Mouse (Mus musculus) intestine, postnatal 0 days (tissue): ENCODE measurements around the gene Nfatc2. TPM values are rescaled to one million over a fixed set of nuclear protein-coding genes. Genes with fewer than 3 reads are reported as not detected.

Experiments used
- ATAC-seq: fragments of 200-750 bp; cut with Nextera tagmentation; 2 replicates; pipeline ENCODE4 v1.8.0; 2017; ENCODE audit warnings: mild to moderate bottlenecking, moderate TSS enrichment, moderate library complexity
- H3K27ac ChIP-seq: fragments of 300-500 bp; sonication (generic); 2 replicates; pipeline ENCODE4 v1.5.1; 2014; ENCODE audit warnings: mild to moderate bottlenecking, low read depth, low read length, moderate library complexity
- H3K27me3 ChIP-seq: fragments of 300-500 bp; sonication (generic); replicated peaks from 2 replicates; pipeline ENCODE4 v1.6.1; 2014; ENCODE audit warnings: low read length, mixed read lengths; ENCODE audit not compliant: control insufficient read depth, insufficient read depth
- H3K36me3 ChIP-seq: fragments of 300-500 bp; sonication (generic); 2 replicates; pipeline ENCODE4 v1.6.1; 2014; ENCODE audit warnings: mild to moderate bottlenecking, moderate library complexity; ENCODE audit not compliant: control insufficient read depth, insufficient read depth
- H3K4me1 ChIP-seq: fragments of 300-500 bp; sonication (generic); replicated peaks from 2 replicates; pipeline ENCODE4 v1.6.1; 2014; ENCODE audit warnings: antibody characterized with exemption, low read length, mixed read lengths; ENCODE audit not compliant: control insufficient read depth, insufficient read depth
- H3K4me2 ChIP-seq: fragments of 300-500 bp; sonication (generic); replicated peaks from 2 replicates; pipeline ENCODE4 v1.6.1; 2014; ENCODE audit warnings: low read depth, mild to moderate bottlenecking, moderate library complexity
- H3K4me3 ChIP-seq: fragments of 300-500 bp; sonication (generic); 2 replicates; pipeline ENCODE4 v1.5.1; 2014; ENCODE audit warnings: low read depth, low read length
- H3K9ac ChIP-seq: fragments of 300-500 bp; sonication (generic); 2 replicates; pipeline ENCODE4 v1.6.1; 2014; ENCODE audit warnings: mild to moderate bottlenecking, low read depth, low read length
- H3K9me3 ChIP-seq: fragments of 300-500 bp; sonication (generic); 2 replicates; pipeline ENCODE4 v1.6.1; 2016; ENCODE audit warnings: mixed run types; ENCODE audit not compliant: control insufficient read depth
- CTCF ChIP-seq: sonication (generic); IDR thresholded peaks from 2 replicates; pipeline ENCODE4 v1.5.1; 2016; ENCODE audit warnings: low read depth, mild to moderate bottlenecking, control low read depth, antibody characterized with exemption, moderate library complexity
- WGBS: fragments of 180-500 bp; shearing (Covaris S2); extraction: QIAGEN DNeasy Blood & Tissue Kit; methylation state at CpG from one replicate; pipeline ENCODE4 v1.1.7; 2014; 5-methylcytosine and 5-hydroxymethylcytosine counted together
- polyA plus RNA-seq: library from polyadenylated mRNA; unstranded; fragments of >200 nt; fragmentation: Nextera tagmentation; extraction: Ambion mirVana; gene quantifications from 2 replicates; pipeline ENCODE4 v1.2.1, GENCODE M21; 2015

Nfatc2 gene
- polyA plus RNA-seq, 1 experiment from 2014 or later = 1.5 TPM

DNA sequence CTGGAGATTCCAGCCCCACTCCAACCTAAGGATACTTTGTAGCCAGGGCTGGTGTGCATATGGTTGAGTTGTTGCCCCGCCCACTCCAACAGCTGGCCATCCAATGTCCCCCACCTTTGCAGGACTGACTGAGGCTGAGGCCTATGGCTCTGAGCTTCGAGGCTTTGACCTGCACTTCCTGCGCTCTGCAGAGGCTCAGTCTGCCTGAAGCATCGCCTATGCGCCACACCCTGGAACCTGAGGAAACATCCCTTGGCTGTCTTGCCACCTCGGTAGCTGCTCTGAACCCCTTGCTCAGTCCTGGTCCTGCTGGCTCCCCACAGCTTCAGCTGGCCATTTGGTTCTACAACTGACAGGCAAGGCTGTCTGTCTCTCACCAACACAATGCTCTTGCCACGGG is 24.1 kb downstream of the Nfatc2 start:
- WGBS = 68% methylated on average over 7 of the region's 7 CpGs
- Histone ChIP-seq H3K27me3 (no peaks in the 10 kb centered on the region), H3K4me3 (no peak overlapping the region), H3K9me3 (no peaks in the 10 kb centered on the region), H3K4me1 (peaks cover 5% of the 10 kb centered on the region; the same call in 1 of the 2 replicates), H3K9ac (no peak overlapping the region), H3K27ac (no peak overlapping the region), H3K4me2 (no peak overlapping the region), H3K36me3 (no peaks in the 10 kb centered on the region)
- TF ChIP-seq CTCF = no peak
- no peak for ATAC-seq

DNA sequence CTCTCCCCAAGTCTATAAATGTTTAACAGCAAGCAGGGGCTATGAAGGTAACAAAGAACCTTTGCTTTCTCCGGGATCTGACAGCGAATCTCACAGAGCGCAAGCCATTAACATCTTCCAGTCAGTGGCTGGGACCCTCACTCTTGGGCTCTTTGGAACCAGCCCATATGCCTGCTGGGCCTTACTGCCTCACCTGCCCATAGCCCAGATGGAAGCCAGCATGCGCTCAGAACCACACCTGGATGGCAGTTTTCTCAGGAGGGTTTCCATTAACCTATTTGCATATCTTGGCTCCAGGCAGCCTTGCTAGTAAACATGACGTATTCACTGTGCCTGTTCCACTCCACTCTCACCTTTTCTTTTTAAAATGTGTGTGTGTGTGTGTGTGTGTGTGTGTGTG is 25.6 kb downstream of the Nfatc2 start:
- Histone ChIP-seq H3K36me3 (no peaks in the 10 kb centered on the region), H3K4me1 (peaks cover 5% of the 10 kb centered on the region; the same call in 1 of the 2 replicates), H3K27me3 (no peaks in the 10 kb centered on the region), H3K9ac (no peak overlapping the region), H3K4me2 (no peak overlapping the region), H3K27ac (no peak overlapping the region), H3K4me3 (no peak overlapping the region), H3K9me3 (no peaks in the 10 kb centered on the region)
- no peak for ATAC-seq
- TF ChIP-seq CTCF = no peak
- 56% methylated on average over 5 of the region's 5 CpGs for WGBS

DNA sequence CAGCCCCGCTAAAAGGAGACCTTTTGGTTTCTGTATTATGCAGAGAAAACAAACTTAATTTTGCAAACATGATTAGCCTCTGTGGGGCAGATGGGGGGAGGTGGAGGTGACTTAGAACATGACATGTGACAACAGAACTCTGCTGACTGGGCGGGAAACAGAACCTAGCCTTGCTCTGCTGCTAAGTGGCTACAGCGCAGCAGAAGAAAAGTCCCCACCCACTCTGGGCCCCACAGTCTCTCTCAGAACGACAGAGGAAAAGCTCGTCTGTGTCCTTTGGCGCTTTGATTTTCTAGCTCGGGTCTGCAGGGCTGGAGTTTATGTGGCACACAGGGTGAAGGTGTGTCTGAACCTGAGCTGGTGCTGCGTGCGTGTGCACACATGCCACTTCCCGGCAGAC is 26.5 kb downstream of the Nfatc2 start:
- no peaks in the 10 kb centered on the region for H3K27me3 ChIP-seq
- H3K36me3 ChIP-seq = no peaks in the 10 kb centered on the region
- no peak for ATAC-seq
- peak overlapping the region; percentile 24; the same call in 1 of the 2 replicates for H3K4me2 ChIP-seq
- H3K9ac ChIP-seq = no peak overlapping the region
- no peak overlapping the region for H3K4me3 ChIP-seq
- H3K9me3 ChIP-seq = no peaks in the 10 kb centered on the region
- WGBS = 24% methylated on average over 10 of the region's 10 CpGs
- TF ChIP-seq CTCF = no peak
- no peak overlapping the region for H3K27ac ChIP-seq
- peaks cover 5% of the 10 kb centered on the region; the same call in 1 of the 2 replicates for H3K4me1 ChIP-seq

DNA sequence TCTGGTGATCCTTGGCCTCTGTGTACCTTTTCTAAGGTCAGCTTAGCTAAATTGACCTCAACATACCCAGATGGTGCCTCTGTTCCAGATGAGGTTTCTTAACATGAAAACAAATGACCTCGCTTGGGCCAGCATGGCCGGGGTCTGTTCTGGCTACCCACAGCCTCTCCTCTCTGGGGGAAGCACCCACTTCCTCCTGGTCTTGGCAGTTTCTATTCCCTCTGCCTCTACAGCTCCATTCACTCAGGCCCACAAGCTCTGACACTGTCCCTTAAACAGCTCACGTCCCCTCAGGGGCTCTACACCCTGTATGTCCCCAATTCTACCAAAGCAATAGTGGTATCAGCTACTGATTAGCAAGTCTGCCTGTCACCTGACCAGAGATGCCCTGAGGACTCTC is 27.6 kb downstream of the Nfatc2 start:
- no peak overlapping the region for H3K9ac ChIP-seq
- TF ChIP-seq CTCF = no peak
- no peaks in the 10 kb centered on the region for H3K36me3 ChIP-seq
- peaks cover 5% of the 10 kb centered on the region; the same call in 1 of the 2 replicates for H3K4me1 ChIP-seq
- no peak overlapping the region for H3K4me3 ChIP-seq
- no peaks in the 10 kb centered on the region for H3K27me3 ChIP-seq
- ATAC-seq = no peak
- H3K4me2 ChIP-seq = no peak overlapping the region
- 80% methylated on average over 3 of the region's 3 CpGs for WGBS
- no peaks in the 10 kb centered on the region for H3K9me3 ChIP-seq
- no peak overlapping the region for H3K27ac ChIP-seq

DNA sequence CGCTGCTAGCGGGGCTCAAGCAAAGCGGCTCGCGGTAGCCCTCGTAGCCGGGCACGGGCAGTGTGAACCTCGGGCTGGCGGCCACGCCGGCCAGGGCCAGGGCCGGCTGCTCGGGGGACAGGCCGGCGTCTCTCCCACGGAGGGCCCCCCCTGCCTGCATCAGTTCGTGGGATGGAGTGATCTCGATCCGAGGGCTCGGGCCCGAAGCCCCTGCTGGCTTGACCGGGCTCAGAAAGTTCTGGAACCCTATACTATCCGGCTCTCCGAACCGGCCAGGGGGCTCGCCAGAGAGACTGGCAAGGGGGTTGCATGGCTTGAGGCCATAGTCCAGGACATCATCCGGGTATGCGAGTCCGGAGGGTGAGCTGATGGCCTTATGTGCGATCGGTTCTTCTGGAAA is 30.2 kb downstream of the Nfatc2 start:
- ATAC-seq = no peak
- Histone ChIP-seq H3K4me2 (no peak overlapping the region), H3K9me3 (no peaks in the 10 kb centered on the region), H3K4me1 (peaks cover 5% of the 10 kb centered on the region; the same call in 1 of the 2 replicates), H3K36me3 (no peaks in the 10 kb centered on the region), H3K27ac (no peak overlapping the region), H3K4me3 (no peak overlapping the region), H3K27me3 (no peaks in the 10 kb centered on the region), H3K9ac (no peak overlapping the region)
- 96% methylated on average over 32 of the region's 32 CpGs for WGBS
- TF ChIP-seq CTCF = no peak

DNA sequence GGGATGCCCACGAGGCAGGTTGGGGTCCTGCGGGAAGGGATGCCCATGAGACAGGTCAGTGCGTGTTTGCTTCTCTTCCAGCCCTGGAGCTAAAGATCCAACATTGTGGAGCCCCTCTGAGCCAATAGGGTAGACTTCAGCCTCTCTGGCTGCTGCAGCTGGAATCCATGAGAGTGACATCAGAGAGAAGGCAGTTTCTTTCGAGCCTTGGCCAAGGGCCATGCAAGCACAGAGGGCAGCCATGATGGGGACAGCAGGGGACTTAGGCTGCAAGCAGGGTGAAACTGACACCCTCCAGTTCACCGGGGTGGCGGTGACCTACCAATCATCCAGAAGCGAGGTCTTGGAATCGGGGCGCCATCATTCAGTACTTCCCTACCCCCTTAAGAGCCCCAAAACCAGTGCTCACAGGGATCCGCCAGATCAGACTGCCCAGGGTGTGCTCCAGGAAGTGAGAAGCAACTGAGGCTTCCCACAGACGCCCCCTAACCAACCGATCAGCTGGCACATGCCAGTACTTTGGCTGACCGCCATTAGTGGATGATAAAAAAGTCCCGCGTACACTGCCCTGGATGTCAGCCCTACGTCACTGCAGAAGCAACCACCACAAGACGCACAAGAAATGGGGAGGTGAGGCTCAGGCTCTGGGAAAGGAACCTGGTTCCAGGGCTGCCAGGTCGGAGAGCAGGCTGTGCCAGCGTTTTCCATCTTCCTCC is 35.8 kb downstream of the Nfatc2 start:
- H3K9me3 ChIP-seq = no peaks in the 10 kb centered on the region

DNA sequence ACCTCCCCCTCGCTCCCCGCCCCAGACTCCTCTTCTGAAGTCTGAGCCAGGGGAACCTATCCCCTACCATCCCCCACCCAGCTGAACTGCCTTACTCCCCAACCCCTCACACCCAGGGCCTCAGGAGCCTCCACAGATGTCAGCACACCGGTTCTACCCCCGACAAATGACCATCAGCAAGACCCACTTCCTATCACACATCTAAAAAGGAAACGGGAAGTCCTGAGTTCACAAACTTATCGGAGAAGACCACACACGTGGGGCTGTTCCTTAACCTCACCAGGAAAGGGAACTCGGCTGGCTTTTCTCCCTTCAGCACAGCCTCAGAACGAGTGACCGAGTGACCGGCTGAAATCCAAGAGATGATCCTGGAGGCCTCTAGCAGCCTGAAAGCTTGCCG is 38.3 kb downstream of the Nfatc2 start:
- TF ChIP-seq CTCF = no peak
- Histone ChIP-seq H3K4me2 (no peak overlapping the region), H3K9me3 (no peaks in the 10 kb centered on the region), H3K9ac (no peak overlapping the region), H3K4me3 (no peak overlapping the region), H3K36me3 (no peaks in the 10 kb centered on the region), H3K27me3 (no peaks in the 10 kb centered on the region), H3K27ac (no peak overlapping the region), H3K4me1 (no peaks in the 10 kb centered on the region)
- ATAC-seq = no peak
- WGBS = 48% methylated on average over 12 of the region's 12 CpGs

More for the DNA sequence above, 35.8 kb downstream of the Nfatc2 start:
- H3K4me1 ChIP-seq = no peaks in the 10 kb centered on the region
- H3K27me3 ChIP-seq = no peaks in the 10 kb centered on the region
- H3K9ac ChIP-seq = no peak overlapping the region
- 86% methylated on average over 19 of the region's 19 CpGs for WGBS
- no peak overlapping the region for H3K4me2 ChIP-seq
- H3K27ac ChIP-seq = no peak overlapping the region
- no peak overlapping the region for H3K4me3 ChIP-seq
- no peaks in the 10 kb centered on the region for H3K36me3 ChIP-seq
- TF ChIP-seq CTCF = no peak
- ATAC-seq = no peak
